Mouse (Mus musculus) ES-Bruce4 (cell line): Measurements from ENCODE around the gene Igflr1.

Experiments
- CTCF ChIP-seq: IDR thresholded peaks from one replicate; pipeline ENCODE4 v1.8.1; 2011; ENCODE audit warnings: low read depth, low read length
- POLR2A ChIP-seq: IDR thresholded peaks from one replicate; pipeline ENCODE4 v1.8.1; 2011; ENCODE audit warnings: low read length; ENCODE audit not compliant: insufficient read depth

DNA sequence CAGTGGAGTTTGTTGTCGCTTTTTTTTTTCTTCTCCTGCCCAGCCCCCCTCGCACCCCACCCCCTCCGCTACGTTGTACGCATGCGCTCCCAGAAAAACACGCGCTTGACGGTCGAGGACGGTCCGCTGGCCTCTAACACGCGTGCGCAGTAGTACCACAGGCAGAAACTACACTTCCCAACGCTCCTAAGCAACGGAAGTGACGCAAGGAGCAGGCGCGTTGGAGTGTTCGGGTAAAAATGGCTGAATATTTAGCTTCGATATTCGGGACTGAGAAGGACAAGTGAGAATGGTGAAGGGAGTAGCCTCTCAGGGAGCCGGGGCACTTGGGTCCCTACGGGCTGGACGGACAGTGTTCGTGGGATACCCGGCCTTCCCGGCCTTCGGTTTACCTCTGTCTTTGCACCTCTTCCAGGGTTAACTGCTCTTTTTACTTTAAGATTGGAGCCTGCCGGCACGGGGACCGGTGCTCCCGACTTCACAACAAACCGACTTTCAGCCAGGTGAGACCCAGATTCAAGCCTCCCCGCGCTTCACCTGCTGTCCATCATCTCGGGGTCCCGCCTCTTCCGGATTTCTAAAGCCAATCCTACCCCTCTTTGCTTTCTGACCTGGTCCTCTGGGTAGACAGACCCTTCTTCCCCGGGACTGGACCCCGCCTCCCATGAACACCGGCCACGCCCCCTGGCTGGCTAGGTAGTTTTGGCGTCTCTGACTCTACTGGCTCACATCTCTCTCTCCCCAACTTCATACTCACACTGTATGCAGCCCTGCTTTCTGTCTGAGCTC lies 1.9 kb upstream of the Igflr1 start, which contains the start of the genes U2af1l4, Gm49396 and Psenen:
- no peak for TF ChIP-seq POLR2A
- no peak for TF ChIP-seq CTCF
